Mouse (Mus musculus) embryonic facial prominence, embryonic 10.5 days (tissue): ENCODE results near the gene Fbxw11. TPM values are rescaled to one million over a fixed set of nuclear protein-coding genes. Genes with fewer than 3 reads are reported as not detected.
A peak's percentile ranks its signal among the peaks of the same experiment; 100 is the strongest.

Source experiments
- DNase-seq: peaks from one replicate; pipeline ENCODE4 v3.0.0-alpha.2; 2017; ENCODE audit warnings: low spot score
- H3K27ac ChIP-seq: fragments of 300-500 bp; sonication (generic); replicated peaks from 2 replicates; pipeline ENCODE4 v1.5.1; 2016; ENCODE audit warnings: mild to moderate bottlenecking
- H3K27me3 ChIP-seq: fragments of 300-500 bp; sonication (generic); replicated peaks from 2 replicates; pipeline ENCODE4 v1.6.1; 2016; ENCODE audit warnings: low read depth, mild to moderate bottlenecking; ENCODE audit not compliant: poor library complexity, severe bottlenecking
- H3K36me3 ChIP-seq: fragments of 300-500 bp; sonication (generic); replicated peaks from 2 replicates; pipeline ENCODE4 v1.6.1; 2016; ENCODE audit warnings: mild to moderate bottlenecking, moderate library complexity
- H3K4me1 ChIP-seq: fragments of 300-500 bp; sonication (generic); 2 replicates; pipeline ENCODE4 v1.6.1; 2016
- H3K4me3 ChIP-seq: fragments of 300-500 bp; sonication (generic); 2 replicates; pipeline ENCODE4 v1.5.1; 2016; ENCODE audit warnings: mild to moderate bottlenecking, moderate library complexity
- H3K9me3 ChIP-seq: fragments of 300-500 bp; sonication (generic); 2 replicates; pipeline ENCODE4 v1.6.1; 2016; ENCODE audit warnings: mild to moderate bottlenecking
- WGBS: fragments of 180-500 bp; shearing (Covaris S2); methylation state at CpG from one replicate; pipeline ENCODE4 v1.1.7; 2016; 5-methylcytosine and 5-hydroxymethylcytosine counted together
- polyA plus RNA-seq: library from polyadenylated mRNA; unstranded; fragments of >200 nt; fragmentation: Nextera tagmentation; extraction: Ambion mirVana; gene quantifications from 2 replicates; pipeline ENCODE4 v1.2.1, GENCODE M21; 2016

Gene Fbxw11
- polyA plus RNA-seq, 1 experiment from 2014 or later = 88.8 TPM

DNA sequence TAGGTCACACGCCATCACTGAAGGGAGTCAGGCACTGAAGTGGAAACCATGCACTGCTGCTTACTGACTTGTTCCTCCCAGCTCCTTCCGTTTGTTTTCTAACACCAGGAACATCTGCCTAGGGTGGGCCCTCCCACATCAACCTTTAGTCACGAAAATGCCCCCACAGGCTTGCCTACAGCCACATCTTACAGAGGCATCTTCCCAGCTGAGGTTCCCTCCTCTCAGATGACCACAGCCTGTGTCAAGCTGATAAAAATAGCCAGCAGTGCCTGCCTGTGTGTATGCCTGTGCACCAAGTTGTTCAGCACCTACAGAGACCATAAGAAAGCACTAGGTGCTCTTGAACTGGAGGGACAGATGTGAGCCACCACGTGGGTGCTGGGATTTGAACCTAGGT is 106.3 kb downstream of the Fbxw11 start:
- Histone ChIP-seq H3K4me1 (peaks cover 9% of the 10 kb centered on the region), H3K4me3 (no peak overlapping the region), H3K9me3 (no peaks in the 10 kb centered on the region), H3K36me3 (peaks cover 43% of the 10 kb centered on the region), H3K27ac (no peak overlapping the region), H3K27me3 (no peaks in the 10 kb centered on the region)
- DNase-seq = no peak
- 76% methylated on average over 4 of the region's 4 CpGs for WGBS

- DNase-seq = no peak
- WGBS = 77% methylated on average over 7 of the region's 7 CpGs
- peaks cover 12% of the 10 kb centered on the region for H3K36me3 ChIP-seq
- H3K27ac ChIP-seq = peak overlapping the region; percentile 14; the same call in 1 of the 2 replicates
- no peaks in the 10 kb centered on the region for H3K27me3 ChIP-seq
- no peaks in the 10 kb centered on the region for H3K9me3 ChIP-seq
- peaks cover 3% of the 10 kb centered on the region; the same call in 1 of the 2 replicates for H3K4me1 ChIP-seq
- H3K4me3 ChIP-seq = no peak overlapping the region
Measured at GRCm38 (mm10) chr11:32751863-32752594, 109.5 kb downstream of the Fbxw11 start.

DNA sequence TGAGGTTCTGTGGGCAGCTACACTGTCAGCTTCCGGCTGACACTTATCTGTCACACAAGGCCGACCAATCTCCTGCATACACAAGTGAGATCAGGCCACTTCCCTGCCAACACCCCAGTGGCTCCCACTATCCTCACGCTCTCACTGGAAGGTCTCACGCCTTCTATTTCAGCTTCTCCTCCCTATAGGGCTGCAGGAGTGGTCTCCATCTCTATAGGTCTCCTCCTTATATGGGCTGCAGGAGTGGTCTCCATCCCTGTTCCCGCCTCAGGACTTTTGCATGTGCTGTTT is 110.0 kb downstream of the Fbxw11 start:
- DNase-seq = no peak
- H3K4me3 ChIP-seq = no peak overlapping the region
- WGBS = 81% methylated on average over 5 of the region's 5 CpGs
- H3K9me3 ChIP-seq = no peaks in the 10 kb centered on the region
- peaks cover 3% of the 10 kb centered on the region; the same call in 1 of the 2 replicates for H3K4me1 ChIP-seq
- no peak overlapping the region for H3K27ac ChIP-seq
- H3K36me3 ChIP-seq = peaks cover 7% of the 10 kb centered on the region
- H3K27me3 ChIP-seq = no peaks in the 10 kb centered on the region

DNA sequence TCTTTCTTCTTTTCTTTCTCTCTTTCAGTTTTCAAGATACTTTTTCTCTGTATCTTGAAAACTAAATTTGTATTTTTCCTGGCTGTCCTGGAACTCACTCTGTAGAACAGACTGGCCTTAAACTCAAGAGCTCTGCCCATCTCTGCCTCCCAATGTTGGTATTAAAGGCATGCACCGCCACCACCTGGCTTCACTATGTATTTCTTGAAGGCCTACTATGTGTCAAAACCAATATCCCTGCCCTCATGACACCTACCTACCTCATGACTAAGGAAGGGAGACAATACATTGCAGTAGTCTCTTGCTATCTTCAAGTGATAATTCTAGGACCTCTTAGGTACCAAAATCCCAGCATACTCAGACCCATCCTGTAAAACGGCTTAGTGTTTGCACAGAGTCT is 110.8 kb downstream of the Fbxw11 start:
- no peaks in the 10 kb centered on the region for H3K9me3 ChIP-seq
- no peak overlapping the region for H3K4me3 ChIP-seq
- H3K27me3 ChIP-seq = no peaks in the 10 kb centered on the region
- H3K4me1 ChIP-seq = peaks cover 3% of the 10 kb centered on the region; the same call in 1 of the 2 replicates
- no peaks in the 10 kb centered on the region for H3K36me3 ChIP-seq
- DNase-seq = no peak
- WGBS = 85% methylated on average over 2 of the region's 2 CpGs
- no peak overlapping the region for H3K27ac ChIP-seq

GRCm38 (mm10) chr11:32762773-32763172 is 120.2 kb downstream of the Fbxw11 start:
- Histone ChIP-seq H3K4me3 (no peak overlapping the region), H3K36me3 (no peaks in the 10 kb centered on the region), H3K27ac (no peak overlapping the region), H3K4me1 (peaks cover 11% of the 10 kb centered on the region), H3K27me3 (no peaks in the 10 kb centered on the region), H3K9me3 (no peaks in the 10 kb centered on the region)
- 87% methylated on average over 3 of the region's 3 CpGs for WGBS
- DNase-seq = no peak

DNA sequence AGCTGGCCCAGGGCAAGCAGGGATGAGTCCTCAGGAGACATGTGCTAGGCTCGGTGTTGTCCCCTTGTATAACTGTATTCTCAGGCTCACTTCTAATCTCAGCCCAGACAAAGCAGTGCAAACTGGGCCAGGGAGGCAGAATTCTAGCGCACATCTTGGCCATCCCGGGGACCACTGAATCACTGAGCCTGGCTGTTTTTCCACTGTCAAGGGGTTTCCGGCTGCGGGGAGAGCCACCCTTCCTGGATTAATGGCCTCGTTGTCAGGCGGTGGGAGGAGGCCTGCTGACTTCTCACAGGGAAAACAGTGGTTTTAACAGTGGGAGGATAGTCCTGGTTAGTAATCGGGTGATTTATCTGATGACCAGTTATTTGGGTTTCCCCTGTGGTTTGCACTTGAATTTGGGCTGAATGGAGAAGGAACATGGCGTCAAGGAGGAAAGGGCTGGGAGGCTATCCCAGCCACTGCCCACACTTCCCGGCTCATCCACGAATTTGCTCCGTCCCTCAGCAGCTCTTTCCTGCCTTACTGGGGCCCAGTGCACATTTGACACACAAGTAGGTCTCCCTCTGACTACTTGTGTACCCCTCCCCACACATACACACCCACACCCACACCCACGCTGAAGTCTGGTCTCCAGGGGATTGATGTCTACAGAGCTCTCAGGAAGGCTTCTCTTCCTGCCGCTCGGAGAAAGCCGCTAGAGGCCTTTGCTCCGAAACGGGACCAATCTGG is 125.1 kb downstream of the Fbxw11 start:
- Histone ChIP-seq H3K4me3 (no peak overlapping the region), H3K9me3 (no peaks in the 10 kb centered on the region), H3K27ac (no peak overlapping the region), H3K36me3 (no peaks in the 10 kb centered on the region), H3K27me3 (no peaks in the 10 kb centered on the region), H3K4me1 (peaks cover 17% of the 10 kb centered on the region)
- 82% methylated on average over 18 of the region's 18 CpGs for WGBS
- no peak for DNase-seq

DNA sequence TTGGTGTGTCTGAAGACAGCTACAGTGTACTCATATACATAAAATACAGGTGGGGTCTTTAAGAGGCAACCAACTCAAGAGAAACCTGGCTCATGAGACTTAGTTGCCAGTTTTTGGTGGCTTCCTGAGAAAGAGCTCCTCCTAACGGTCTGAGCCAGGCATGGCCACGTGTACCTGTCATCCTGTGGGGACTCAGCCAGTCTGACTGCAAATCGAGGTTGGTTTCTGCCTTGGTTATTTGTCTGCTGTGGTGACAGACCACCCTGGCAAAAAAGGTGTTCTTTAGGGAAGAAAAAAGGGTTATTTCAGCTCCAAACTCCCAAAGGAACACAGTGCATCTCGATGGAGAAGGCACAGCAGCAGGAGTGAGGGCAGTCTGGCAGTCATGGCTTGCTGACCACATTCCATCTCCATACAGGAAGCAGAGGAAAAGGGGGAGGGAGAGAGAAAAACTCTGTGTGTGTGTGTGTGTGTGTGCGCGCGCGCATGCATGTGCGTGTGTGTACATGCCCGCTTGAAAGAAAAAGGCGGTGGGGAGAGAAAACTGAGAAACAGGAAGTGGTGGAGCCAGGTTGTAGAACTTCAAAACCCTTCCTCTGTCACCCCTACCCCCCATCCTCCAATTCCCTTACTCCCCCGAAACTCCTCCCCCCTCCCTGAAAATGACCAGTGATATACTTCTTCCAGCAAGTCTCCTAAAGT is 126.3 kb downstream of the Fbxw11 start:
- Histone ChIP-seq H3K27me3 (no peaks in the 10 kb centered on the region), H3K27ac (no peak overlapping the region), H3K9me3 (no peaks in the 10 kb centered on the region), H3K36me3 (no peaks in the 10 kb centered on the region), H3K4me1 (peaks cover 17% of the 10 kb centered on the region), H3K4me3 (no peak overlapping the region)
- WGBS = 80% methylated on average over 12 of the region's 12 CpGs
- peak; percentile 19 for DNase-seq

- no peaks in the 10 kb centered on the region for H3K27me3 ChIP-seq
- no peak for DNase-seq
- H3K9me3 ChIP-seq = 0 out of 2 replicates have a peak, but pooled peaks cover 4% of the 10 kb centered on the region
- no peak overlapping the region for H3K4me3 ChIP-seq
- WGBS = 68% methylated on average over 11 of the region's 11 CpGs
- H3K27ac ChIP-seq = no peak overlapping the region
- H3K36me3 ChIP-seq = no peaks in the 10 kb centered on the region
- peaks cover 12% of the 10 kb centered on the region for H3K4me1 ChIP-seq
Measured at GRCm38 (mm10) chr11:32780747-32781536, 138.4 kb downstream of the Fbxw11 start.

DNA sequence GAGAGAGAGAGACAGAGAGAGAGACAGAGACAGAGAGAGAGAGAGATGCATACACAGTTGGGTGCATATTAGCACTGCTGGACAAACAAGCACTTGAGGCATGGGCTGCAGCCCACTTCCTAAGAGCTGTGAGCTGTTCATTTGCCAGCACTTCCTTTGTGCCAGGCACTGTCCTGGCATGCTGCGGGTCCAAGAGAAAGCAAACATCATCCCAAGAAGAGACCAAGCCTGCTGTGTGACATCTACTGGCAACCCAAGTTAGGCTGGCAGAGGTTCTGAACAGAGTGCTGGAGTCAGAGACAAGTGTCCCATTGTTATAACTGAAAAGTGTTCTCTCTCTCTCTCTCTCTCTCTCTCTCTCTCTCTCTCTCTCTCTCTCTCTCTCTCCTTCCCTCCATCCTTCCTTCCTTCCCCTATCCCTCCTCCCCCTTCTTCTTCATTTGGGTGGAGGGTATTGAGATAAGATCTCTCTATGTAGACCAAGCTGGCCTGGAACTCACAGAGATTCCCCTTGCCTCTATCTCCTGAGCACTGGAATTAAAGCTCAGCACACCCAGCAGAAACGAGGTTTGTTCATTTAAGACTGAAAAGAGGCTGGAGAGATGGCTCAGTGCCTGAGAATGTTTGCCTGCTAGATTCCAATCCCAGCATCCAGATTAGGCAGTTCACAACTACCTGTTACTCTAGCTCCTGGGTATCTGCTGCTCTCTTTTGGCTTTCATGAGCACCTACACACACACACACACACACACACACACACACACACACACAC is 139.3 kb downstream of the Fbxw11 start:
- Histone ChIP-seq H3K4me3 (no peak overlapping the region), H3K4me1 (peaks cover 12% of the 10 kb centered on the region), H3K9me3 (no peaks in the 10 kb centered on the region), H3K27me3 (no peaks in the 10 kb centered on the region), H3K27ac (no peak overlapping the region), H3K36me3 (no peaks in the 10 kb centered on the region)
- WGBS = 49% methylated on average over 2 of the region's 2 CpGs
- no peak for DNase-seq

GRCm38 (mm10) chr11:32782724-32783123 is 140.2 kb downstream of the Fbxw11 start:
- Histone ChIP-seq H3K27me3 (no peaks in the 10 kb centered on the region), H3K36me3 (no peaks in the 10 kb centered on the region), H3K27ac (no peak overlapping the region), H3K4me1 (peaks cover 12% of the 10 kb centered on the region), H3K9me3 (no peaks in the 10 kb centered on the region), H3K4me3 (no peak overlapping the region)
- DNase-seq = no peak
- WGBS = 68% methylated on average over 3 of the region's 3 CpGs

DNA sequence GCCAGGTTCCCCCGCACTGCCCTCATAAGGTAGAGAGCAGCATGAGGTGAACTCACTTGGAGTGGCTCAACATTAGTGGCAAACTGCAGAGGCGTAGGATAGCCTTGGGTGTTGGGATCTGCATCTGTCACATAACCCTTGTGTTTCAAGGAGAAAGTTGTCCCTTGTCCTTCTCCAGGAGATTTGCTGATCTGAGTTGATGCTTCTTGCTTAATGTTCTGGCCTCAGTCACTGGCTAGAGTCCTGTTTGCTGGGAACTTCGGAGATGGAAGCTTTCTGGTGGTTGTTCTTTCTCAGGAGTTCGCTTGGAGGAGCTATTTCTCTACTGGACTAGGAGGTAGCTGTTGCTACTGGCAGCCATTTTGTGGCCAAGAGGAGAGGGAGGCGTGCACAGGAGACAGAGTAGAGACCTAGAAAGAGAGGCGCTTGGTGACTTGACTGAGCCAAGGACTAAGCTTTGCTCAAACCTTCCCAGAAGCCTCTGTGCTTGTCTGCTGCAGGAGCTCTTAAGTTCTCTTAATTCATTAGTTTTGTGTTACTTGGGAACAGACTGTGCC is 143.1 kb downstream of the Fbxw11 start:
- Histone ChIP-seq H3K4me3 (no peak overlapping the region), H3K9me3 (no peaks in the 10 kb centered on the region), H3K4me1 (peaks cover 11% of the 10 kb centered on the region), H3K27ac (no peak overlapping the region), H3K36me3 (no peaks in the 10 kb centered on the region), H3K27me3 (no peaks in the 10 kb centered on the region)
- WGBS = 82% methylated on average over 6 of the region's 6 CpGs
- DNase-seq = no peak
